Mouse (Mus musculus) induced T-regulatory cell, adult 2 months (primary cell): Measurements from ENCODE around the gene Pid1.
"Not testable (repeated sequence)": the region's sequence is repeated elsewhere in the genome, so short reads cannot be mapped to it uniquely, and the experiment has no call there.

Experiments
- DNase-seq: peaks from one replicate; pipeline ENCODE4 v3.0.0-alpha.2; 2012; ENCODE audit warnings: low read depth

Gene Pid1

GRCm38 (mm10) chr1:84272951-84273350 is 91.0 kb downstream of the Pid1 start:
- no peak for DNase-seq

GRCm38 (mm10) chr1:84271712-84272200 is 92.2 kb downstream of the Pid1 start:
- DNase-seq = no peak

- no peak for DNase-seq
These were observed 106.3 kb downstream of the Pid1 start for GRCm38 (mm10) chr1:84257656-84258055.

- no peak for DNase-seq
These were observed 109.6 kb downstream of the Pid1 start for GRCm38 (mm10) chr1:84254361-84254760.

- no peak for DNase-seq
These were observed 110.1 kb downstream of the Pid1 start for GRCm38 (mm10) chr1:84253838-84254237.

GRCm38 (mm10) chr1:84251205-84251604 is 112.8 kb downstream of the Pid1 start:
- no peak for DNase-seq

GRCm38 (mm10) chr1:84250770-84251169 is 113.2 kb downstream of the Pid1 start:
- no peak for DNase-seq

- DNase-seq = no peak
These were observed 114.1 kb downstream of the Pid1 start for GRCm38 (mm10) chr1:84249772-84250338.

- DNase-seq = no peak
These were observed 116.9 kb downstream of the Pid1 start for GRCm38 (mm10) chr1:84247111-84247510.

GRCm38 (mm10) chr1:84241192-84241828 is 122.7 kb downstream of the Pid1 start:
- no peak for DNase-seq

GRCm38 (mm10) chr1:84240203-84240602 is 123.8 kb downstream of the Pid1 start:
- peak; percentile 11 for DNase-seq

GRCm38 (mm10) chr1:84230431-84230830 is 133.5 kb downstream of the Pid1 start:
- DNase-seq = no peak

- DNase-seq = no peak
These were observed 138.4 kb downstream of the Pid1 start for GRCm38 (mm10) chr1:84225626-84226025.

GRCm38 (mm10) chr1:84222051-84222450 is 141.9 kb downstream of the Pid1 start:
- DNase-seq = no peak

- no peak for DNase-seq
These were observed 145.4 kb downstream of the Pid1 start for GRCm38 (mm10) chr1:84218605-84219004.

GRCm38 (mm10) chr1:84217777-84218176 is 146.2 kb downstream of the Pid1 start:
- no peak for DNase-seq

- DNase-seq = no peak
These were observed 152.5 kb downstream of the Pid1 start for GRCm38 (mm10) chr1:84211507-84211906.

- not testable (repeated sequence) for DNase-seq
These were observed 158.2 kb downstream of the Pid1 start for GRCm38 (mm10) chr1:84205746-84206145.

GRCm38 (mm10) chr1:84203494-84203893 is 160.5 kb downstream of the Pid1 start:
- no peak for DNase-seq

GRCm38 (mm10) chr1:84199890-84200289 is 164.1 kb downstream of the Pid1 start:
- no peak for DNase-seq

GRCm38 (mm10) chr1:84198887-84199286 is 165.1 kb downstream of the Pid1 start:
- no peak for DNase-seq

- DNase-seq = no peak
These were observed 171.8 kb downstream of the Pid1 start for GRCm38 (mm10) chr1:84192167-84192566.

- DNase-seq = no peak
These were observed 174.5 kb downstream of the Pid1 start for GRCm38 (mm10) chr1:84189446-84189845.
